Mouse (Mus musculus) forelimb bud, embryonic 11.5 days (tissue): ENCODE results near the gene Tsc1.

Source experiments
- DNase-seq: peaks from one replicate; pipeline ENCODE4 v3.0.0-alpha.2; 2012; ENCODE audit warnings: low read depth, low spot score

Gene Tsc1

DNA sequence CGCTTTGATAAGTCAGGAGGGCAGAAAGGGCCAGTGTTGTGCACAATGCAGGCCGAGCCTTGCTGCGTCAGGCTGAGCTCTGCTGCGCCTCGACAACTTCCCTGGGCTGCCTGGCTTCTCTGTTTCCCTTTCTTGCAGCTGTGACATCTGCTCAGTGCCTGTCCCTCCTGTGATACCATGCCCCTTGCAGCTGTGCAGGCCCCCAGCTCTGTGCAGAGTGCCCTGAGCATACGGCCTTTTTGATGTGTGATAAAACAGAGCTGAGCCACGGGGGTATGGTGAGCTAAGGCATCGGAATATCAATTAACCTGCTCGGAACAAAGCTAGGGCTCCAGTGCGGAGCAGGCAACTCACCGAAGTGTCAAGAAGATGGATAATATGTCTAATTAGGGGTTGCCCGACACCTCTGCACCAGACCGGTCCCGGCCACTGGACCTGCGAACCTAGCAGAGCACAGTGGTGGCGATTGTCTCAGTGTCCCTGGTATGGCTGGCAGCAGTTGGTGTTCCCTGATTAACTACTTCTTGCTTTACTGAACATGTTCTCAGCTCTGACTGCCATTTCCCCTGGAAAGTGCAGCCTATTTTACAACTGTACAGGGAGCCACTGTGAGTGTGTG, 86.9 kb downstream of the Tsc1 start:
- DNase-seq: no peak

DNA sequence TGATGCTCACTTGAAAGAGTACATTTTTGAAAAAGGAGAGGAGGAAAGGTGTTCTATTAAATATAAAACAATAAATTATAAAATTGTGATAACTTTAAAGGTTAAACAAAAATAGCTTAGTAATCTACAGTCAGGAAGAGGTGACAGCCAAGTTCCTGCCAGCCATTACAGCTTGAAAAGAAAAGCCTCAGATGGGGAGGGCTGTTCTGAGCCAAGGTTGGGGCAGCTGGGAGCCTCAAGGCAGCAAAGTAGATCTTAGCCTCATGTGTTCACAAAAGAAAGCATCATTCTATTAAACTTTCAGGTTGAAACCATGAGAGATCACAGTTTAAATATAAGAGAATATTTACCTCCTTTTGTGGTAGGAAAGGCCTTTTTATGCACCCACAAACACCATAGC, 89.6 kb downstream of the Tsc1 start:
- no peak for DNase-seq

DNA sequence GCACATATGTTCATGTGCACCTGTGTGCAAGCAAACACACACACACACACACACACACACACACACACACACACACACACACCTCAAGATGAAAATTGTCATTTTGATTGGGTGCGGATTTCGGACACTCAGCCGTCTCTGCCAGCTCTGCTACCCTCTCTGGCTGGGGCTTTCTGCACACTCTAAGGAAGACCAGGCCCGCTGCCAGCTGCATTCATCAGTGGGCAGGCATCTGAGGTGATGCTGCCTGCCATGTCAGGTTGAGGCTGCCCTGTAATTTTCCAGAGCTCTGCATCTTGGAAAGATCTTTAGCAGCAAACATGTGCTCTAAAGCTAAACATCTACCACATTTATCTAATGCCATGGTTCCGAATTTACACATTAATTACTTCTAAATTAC, 96.1 kb downstream of the Tsc1 start:
- DNase-seq: no peak

DNA sequence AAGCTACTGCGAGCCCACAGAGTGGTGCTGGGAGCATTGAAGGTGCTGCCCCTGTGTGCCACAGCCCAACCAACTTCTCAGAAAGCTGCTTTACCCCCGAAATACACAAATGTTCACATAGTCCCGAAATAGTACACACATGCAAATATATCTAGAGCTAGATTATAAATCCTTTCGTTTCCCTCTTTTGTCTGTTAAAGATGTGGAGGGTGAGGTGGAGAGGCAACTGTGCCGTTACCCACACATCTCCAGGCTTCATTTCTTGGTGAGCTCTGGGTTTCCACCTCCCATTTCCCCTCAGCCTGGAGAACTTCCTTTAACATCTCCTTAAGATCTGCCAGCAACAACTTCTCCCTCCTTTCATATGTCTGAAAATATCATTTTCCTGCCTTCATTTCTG, 99.1 kb downstream of the Tsc1 start:
- no peak for DNase-seq
